Mouse (Mus musculus) C2C12 (cell line): Measurements from ENCODE around the gene Mpv17. TPM values are rescaled to one million over a fixed set of nuclear protein-coding genes. Genes with fewer than 3 reads are reported as not detected.

ENCODE experiments used
- H3K27me3 ChIP-seq: one replicate; pipeline ENCODE4 v1.6.1; 2011; ENCODE audit not compliant: control insufficient read depth, insufficient read depth, insufficient read length
- H3K36me3 ChIP-seq: one replicate; pipeline ENCODE4 v1.6.1; 2011; ENCODE audit not compliant: control insufficient read depth, insufficient read depth
- H3K4me3 ChIP-seq: one replicate; pipeline ENCODE4 v1.5.1; 2011; ENCODE audit warnings: mild to moderate bottlenecking, control low read depth; ENCODE audit not compliant: poor library complexity, insufficient read depth, severe bottlenecking
- H3K79me2 ChIP-seq: one replicate; pipeline ENCODE4 v1.6.1; 2011; ENCODE audit not compliant: control insufficient read depth, insufficient read depth
- H3K79me3 ChIP-seq: one replicate; pipeline ENCODE4 v1.6.1; 2011; ENCODE audit warnings: low read depth, control low read depth
- H3ac ChIP-seq: one replicate; pipeline ENCODE3; 2011; ENCODE audit warnings: low read depth; ENCODE audit not compliant: control insufficient read depth, insufficient read length
- CEBPB ChIP-seq: IDR thresholded peaks from one replicate; pipeline ENCODE4 v1.6.1; 2011; ENCODE audit warnings: low read depth, mild to moderate bottlenecking, control low read depth, moderate library complexity
- CTCF ChIP-seq: IDR thresholded peaks from one replicate; pipeline ENCODE4 v1.5.1; 2011; ENCODE audit not compliant: control insufficient read depth, insufficient read depth, insufficient read length
- FOSL1 ChIP-seq: IDR thresholded peaks from one replicate; pipeline ENCODE4 v1.8.0; 2011; ENCODE audit warnings: mild to moderate bottlenecking, low read length; ENCODE audit not compliant: poor library complexity, insufficient read depth, severe bottlenecking
- MAX ChIP-seq: IDR thresholded peaks from one replicate; pipeline ENCODE4 v1.6.1; 2011; ENCODE audit warnings: mild to moderate bottlenecking, control low read depth
- MYOD1 ChIP-seq: IDR thresholded peaks from one replicate; pipeline ENCODE4 v1.6.1; 2011; ENCODE audit warnings: low read depth; ENCODE audit not compliant: control insufficient read depth, insufficient read length
- MYOG ChIP-seq: IDR thresholded peaks from one replicate; pipeline ENCODE4 v1.6.1; 2011; ENCODE audit not compliant: control insufficient read depth, insufficient read length; ENCODE audit errors: extremely low read depth
- USF1 ChIP-seq: IDR thresholded peaks from one replicate; pipeline ENCODE4 v1.6.1; 2011; ENCODE audit warnings: low read depth, mild to moderate bottlenecking, control low read depth, moderate library complexity
- polyA plus RNA-seq: library from polyadenylated mRNA; unstranded; fragments of >200 nt; fragmentation: generic; extraction: Trizol; gene quantifications from one replicate; pipeline ENCODE4 v1.2.1, GENCODE M21; 2012; ENCODE audit warnings: missing spikeins

Gene Mpv17
- polyA plus RNA-seq, 1 experiment = 35.6 TPM

- H3K79me3 ChIP-seq = no peaks in the 10 kb centered on the region
- no peak overlapping the region for H3ac ChIP-seq
- no peaks in the 10 kb centered on the region for H3K36me3 ChIP-seq
- H3K27me3 ChIP-seq = no peaks in the 10 kb centered on the region
- no peaks in the 10 kb centered on the region for H3K79me2 ChIP-seq
- no peak overlapping the region for H3K4me3 ChIP-seq
- no peak for TF ChIP-seq CTCF
- TF ChIP-seq FOSL1 = no peak
Observed at GRCm38 (mm10) chr5:31126050-31126449, 28.0 kb downstream of the Mpv17 start.

DNA sequence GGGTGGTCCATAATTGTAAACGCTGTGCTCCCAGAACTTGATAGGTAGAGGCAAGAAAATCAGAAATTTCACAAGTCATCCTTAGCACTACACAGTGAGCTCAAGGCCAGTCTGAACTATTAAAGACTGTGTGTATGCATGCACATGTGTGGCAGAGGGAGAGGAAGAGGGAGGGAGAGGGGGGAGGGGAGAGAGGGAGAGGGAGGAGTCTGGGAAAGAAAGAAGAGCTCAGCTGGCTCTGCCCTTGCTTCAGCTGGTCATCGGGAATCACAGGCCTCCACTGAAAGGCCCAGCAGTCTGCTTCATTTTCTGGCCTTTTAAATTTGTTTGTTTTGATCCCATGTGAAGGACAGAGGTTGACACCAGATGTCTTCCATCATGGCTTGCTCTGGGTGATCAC lies 30.6 kb downstream of the Mpv17 start:
- TF ChIP-seq MAX (no peak), FOSL1 (no peak)
- peaks cover 5% of the 10 kb centered on the region for H3K79me2 ChIP-seq
- no peaks in the 10 kb centered on the region for H3K36me3 ChIP-seq
- no peaks in the 10 kb centered on the region for H3K27me3 ChIP-seq
- no peaks in the 10 kb centered on the region for H3K79me3 ChIP-seq
- H3ac ChIP-seq = no peak overlapping the region
- H3K4me3 ChIP-seq = no peak overlapping the region

DNA sequence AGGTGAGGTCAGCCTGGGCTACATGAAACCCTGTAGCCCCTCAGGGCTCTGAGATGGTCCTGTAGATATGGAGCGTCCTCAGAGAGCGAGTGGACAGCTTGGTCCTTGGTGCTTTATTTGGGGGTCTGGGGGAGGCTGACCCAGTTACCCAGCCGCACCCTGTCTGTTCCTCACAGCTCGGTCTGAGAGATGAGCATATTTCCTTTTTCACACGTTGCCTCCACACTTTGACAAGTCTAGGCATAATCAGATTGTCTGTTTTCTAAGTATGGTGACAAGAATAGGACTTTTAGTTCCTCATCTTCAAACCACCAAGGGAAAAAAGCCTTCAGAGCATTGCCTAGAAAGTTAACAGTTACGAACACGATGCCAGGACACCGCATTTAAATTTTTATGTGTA lies 32.9 kb downstream of the Mpv17 start:
- Histone ChIP-seq H3ac (no peak overlapping the region), H3K4me3 (no peak overlapping the region)

DNA sequence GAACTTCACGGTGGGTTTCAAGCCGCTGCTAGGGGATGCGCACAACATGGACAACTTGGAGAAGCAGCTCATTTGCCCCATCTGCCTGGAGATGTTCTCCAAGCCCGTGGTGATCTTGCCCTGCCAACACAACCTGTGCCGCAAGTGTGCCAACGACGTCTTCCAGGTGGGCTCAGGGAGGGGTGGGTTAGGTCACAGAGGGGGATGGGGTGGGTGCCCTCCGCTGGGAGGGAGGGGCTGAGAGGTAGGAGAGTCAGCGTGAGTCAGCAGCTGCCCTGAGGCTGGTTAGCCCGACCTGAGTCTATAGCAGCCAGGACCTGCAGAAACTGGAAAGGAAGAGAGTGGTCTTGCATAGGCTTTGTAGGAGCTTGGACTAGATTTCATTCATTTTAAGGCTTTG lies 37.1 kb downstream of the Mpv17 start:
- no peaks in the 10 kb centered on the region for H3K36me3 ChIP-seq
- H3K27me3 ChIP-seq = no peaks in the 10 kb centered on the region
- no peaks in the 10 kb centered on the region for H3K79me3 ChIP-seq
- peak overlapping the region; percentile 11 for H3K4me3 ChIP-seq
- H3K79me2 ChIP-seq = peaks cover 5% of the 10 kb centered on the region
- TF ChIP-seq USF1 (no peak), MYOD1 (no peak), FOSL1 (no peak), MAX (no peak), CTCF (no peak), CEBPB (no peak), MYOG (no peak)
- H3ac ChIP-seq = no peak overlapping the region

More for the DNA sequence above, 32.9 kb downstream of the Mpv17 start:
- peaks cover 5% of the 10 kb centered on the region for H3K79me2 ChIP-seq
- H3K79me3 ChIP-seq = no peaks in the 10 kb centered on the region
- H3K36me3 ChIP-seq = no peaks in the 10 kb centered on the region
- no peak for TF ChIP-seq CTCF
- no peaks in the 10 kb centered on the region for H3K27me3 ChIP-seq

- peaks cover 5% of the 10 kb centered on the region for H3K79me2 ChIP-seq
- H3K4me3 ChIP-seq = peak within 1 kb of the TSS; percentile 11
- no peaks in the 10 kb centered on the region for H3K36me3 ChIP-seq
- no peaks in the 10 kb centered on the region for H3K79me3 ChIP-seq
- no peak for TF ChIP-seq CEBPB
- no peak for TF ChIP-seq MYOG
- no peak for TF ChIP-seq MAX
- no peak for TF ChIP-seq USF1
- TF ChIP-seq CTCF = no peak
- no peak for TF ChIP-seq FOSL1
- TF ChIP-seq MYOD1 = peak; percentile 55
- no peak within 1 kb of the TSS for H3ac ChIP-seq
- H3K27me3 ChIP-seq = no peaks in the 10 kb centered on the region
Observed at GRCm38 (mm10) chr5:31116354-31116753, 37.7 kb downstream of the Mpv17 start, which contains the start of gene Trim54. Trim54 (plus strand) TSS chr5:31116712.

DNA sequence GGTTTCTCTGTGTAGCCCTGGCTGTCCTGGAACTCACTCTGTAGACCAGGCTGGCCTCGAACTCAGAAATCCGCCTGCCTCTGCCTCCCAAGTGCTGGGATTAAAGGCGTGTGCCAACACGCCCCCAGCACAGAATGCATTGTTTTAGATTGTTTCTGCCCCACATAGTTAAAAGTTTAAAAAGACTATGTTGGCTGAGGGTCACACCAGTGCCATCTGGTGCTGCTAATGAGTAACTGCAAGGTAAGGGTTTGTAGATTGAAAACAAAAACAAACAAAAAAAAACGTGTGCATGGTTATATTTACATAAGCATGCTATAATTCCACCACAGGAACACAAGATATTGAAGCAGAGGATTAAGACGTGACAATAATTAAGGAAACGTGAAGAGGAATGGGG lies 43.3 kb downstream of the Mpv17 start:
- Histone ChIP-seq H3K4me3 (no peak overlapping the region), H3K79me2 (no peaks in the 10 kb centered on the region), H3K79me3 (no peaks in the 10 kb centered on the region), H3K27me3 (peaks cover 11% of the 10 kb centered on the region), H3K36me3 (no peaks in the 10 kb centered on the region), H3ac (no peak overlapping the region)
- TF ChIP-seq CEBPB = no peak
- no peak for TF ChIP-seq USF1
- no peak for TF ChIP-seq FOSL1
- TF ChIP-seq CTCF = no peak
- TF ChIP-seq MYOG = no peak
- TF ChIP-seq MYOD1 = no peak
- no peak for TF ChIP-seq MAX
